Mouse (Mus musculus) spleen, postnatal 14 days (tissue): ENCODE results near the gene Fam3a.
"Not testable (repeated sequence)": the region's sequence is repeated elsewhere in the genome, so short reads cannot be mapped to it uniquely, and the experiment has no call there.

ENCODE experiments used
- DNase-seq, 2 experiments: peaks; one replicate each; pipeline ENCODE4 v3.0.0; 2021 to 2022; ENCODE audit warnings: low spot score in 2 of 2

The Fam3a gene

GRCm38 (mm10) chrX:74392535-74393443, at the start of gene Fam3a, which contains the start of gene Ikbkg:
Gene Fam3a (minus strand): TSS chrX:74393272.
Gene Ikbkg (plus strand): TSS chrX:74393290.
- DNase-seq: peak; percentile 67 to 71

GRCm38 (mm10) chrX:74429290-74429821, 36.3 kb upstream of the Fam3a start:
- DNase-seq: peak; percentile 34 to 55

DNA sequence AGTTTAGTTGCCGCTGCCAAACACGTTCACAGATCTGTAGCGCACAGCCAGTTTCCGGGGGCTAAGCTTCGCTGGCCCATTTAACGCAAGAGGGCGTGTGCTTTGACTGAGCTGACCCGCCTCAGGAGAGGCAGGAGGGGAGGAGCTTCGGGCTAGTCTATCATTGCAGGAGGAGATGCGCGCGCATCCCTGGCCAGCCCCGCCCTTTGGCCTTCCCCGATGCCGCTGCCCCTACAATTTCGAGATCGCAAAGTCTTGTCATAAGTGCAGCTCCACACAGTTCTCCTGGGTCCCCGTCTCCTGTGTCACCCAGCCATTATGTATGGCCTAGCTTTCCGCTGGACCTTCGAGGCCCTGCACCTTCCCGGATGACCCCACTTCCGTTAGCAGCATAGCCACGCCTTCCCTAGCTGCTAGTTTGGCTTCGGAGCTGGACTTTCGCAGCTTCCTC, 35.8 kb upstream of the Fam3a start, which contains the start of gene G6pdx:
Gene G6pdx, minus strand, starts transcription at position 369 of the 451 bp plus-strand sequence.
- peak; percentile 78 to 84 for DNase-seq

GRCm38 (mm10) chrX:74428146-74428825, 35.2 kb upstream of the Fam3a start:
- peak in 1 of 2 experiments; percentile 4 for DNase-seq

DNA sequence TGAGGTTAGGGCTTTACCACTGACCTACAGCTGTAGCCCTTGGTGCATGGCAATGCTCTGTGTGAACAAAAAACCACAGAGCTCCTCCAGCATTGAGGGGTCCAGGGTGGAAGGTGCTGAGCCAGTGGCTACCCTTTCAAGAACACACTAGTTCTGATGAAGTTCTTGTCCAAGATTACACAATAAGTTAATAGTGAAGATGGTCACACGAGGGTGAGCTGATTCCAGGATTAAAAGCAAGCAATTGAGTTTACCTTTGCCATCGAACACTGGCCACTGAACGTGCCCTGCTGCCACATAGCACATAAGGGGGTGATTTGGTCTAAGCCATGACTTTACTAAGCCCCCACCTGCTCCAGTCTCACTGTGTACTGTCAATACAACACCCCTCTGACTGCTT, 34.0 kb upstream of the Fam3a start:
- DNase-seq: no peak

GRCm38 (mm10) chrX:74426256-74426655, 33.2 kb upstream of the Fam3a start:
- no peak for DNase-seq

DNA sequence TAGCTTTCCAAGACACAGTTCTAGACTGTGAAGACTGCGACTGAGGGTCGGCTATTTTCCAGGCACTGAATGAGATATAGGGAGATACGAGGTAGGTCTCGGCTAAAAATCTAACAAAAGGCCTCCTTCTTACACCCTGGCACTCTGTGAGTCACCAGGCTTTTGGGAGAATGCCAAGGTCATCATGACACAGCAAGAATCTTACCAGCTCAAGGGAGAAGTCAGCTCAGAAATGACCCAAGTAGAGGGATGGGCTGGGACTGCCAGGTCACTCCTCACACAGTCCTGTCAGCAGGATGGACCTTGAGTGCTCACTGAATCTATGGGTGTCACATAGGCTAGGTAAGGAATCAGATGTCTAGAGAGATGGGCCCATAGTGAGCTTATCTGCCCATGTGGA, 32.1 kb upstream of the Fam3a start:
- DNase-seq: peak; percentile 32 to 59

DNA sequence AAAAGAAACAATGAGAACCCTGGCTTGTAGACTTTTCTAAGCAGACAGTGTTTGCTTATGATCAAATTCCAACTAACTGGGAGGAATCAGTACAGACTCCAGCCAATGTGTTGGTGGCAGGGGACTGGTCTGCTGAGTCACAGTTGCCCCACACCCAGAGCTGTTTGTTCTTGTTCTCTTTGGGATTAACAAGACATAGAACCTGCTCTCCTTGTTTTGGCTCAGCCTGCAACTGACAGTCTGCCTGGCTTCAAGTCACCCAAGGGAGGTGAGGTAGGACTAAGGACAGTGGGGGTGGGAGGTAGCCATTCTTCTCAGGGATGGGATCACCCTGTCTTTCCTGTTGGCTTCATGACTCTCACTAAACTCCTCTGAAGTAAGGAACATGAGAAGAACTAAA, 31.4 kb upstream of the Fam3a start:
- no peak for DNase-seq

DNA sequence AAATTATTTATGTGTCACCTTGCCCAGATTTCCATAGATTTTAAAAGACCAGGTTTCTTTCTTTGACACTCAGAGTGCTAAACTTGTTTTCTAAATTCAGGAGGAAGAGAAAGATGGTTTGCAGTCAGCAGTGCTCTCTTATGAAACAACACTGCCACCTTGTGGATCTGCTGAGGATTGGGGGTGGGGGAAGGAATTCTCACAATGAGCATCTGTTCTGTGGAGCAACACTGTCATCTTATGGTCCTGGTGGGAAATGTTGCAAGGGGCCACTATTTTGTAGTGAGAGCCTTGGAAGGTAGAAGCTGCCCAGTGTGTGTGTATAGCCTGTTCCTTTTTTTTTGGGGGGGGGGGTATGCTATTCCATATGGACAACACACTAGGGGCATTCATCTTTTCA, 20.3 kb upstream of the Fam3a start:
- DNase-seq: peak; percentile 20 to 53

DNA sequence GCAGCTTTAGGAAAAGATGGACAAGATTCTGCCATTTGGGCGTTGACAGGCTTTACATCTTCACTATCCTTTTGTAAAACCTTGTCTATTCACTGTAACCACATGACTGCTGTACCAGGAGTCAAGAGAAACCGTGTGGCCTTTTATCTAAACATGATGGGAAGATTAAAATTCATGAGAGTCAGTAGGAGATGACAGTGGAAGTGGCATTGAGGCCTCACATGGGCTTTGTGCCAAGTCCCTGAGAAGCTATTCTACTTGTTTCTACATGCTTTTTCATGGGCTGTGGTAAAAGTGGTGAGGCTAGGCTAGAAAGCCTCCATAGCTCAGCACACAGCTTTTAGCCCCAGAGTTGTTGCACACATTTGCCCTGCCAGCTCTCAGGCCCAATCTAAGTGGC, 15.3 kb upstream of the Fam3a start:
- no peak for DNase-seq

DNA sequence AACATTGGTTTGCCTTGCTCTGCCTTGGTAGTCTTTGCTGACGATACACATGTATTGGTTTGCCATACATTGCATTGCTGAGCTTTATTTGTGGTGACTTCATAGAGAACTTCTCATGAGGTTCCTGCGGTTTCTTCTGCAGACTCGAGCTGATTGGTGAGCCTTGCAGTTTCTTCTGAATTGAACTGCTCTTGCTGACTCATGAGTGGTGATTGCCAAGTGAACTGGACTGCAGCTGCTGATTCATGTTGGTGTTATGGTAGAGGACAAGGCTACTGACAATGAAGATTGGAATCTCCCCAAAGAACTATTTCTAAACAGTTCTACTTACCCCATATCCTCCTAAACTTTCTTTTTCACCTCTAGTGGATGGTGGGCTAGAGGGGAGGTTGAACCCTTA, 7.1 kb upstream of the Fam3a start:
- no peak for DNase-seq

GRCm38 (mm10) chrX:74388153-74388552, 4.9 kb downstream of the Fam3a start:
- DNase-seq: no peak

GRCm38 (mm10) chrX:74384451-74384850, 8.6 kb downstream of the Fam3a start:
- no peak for DNase-seq

DNA sequence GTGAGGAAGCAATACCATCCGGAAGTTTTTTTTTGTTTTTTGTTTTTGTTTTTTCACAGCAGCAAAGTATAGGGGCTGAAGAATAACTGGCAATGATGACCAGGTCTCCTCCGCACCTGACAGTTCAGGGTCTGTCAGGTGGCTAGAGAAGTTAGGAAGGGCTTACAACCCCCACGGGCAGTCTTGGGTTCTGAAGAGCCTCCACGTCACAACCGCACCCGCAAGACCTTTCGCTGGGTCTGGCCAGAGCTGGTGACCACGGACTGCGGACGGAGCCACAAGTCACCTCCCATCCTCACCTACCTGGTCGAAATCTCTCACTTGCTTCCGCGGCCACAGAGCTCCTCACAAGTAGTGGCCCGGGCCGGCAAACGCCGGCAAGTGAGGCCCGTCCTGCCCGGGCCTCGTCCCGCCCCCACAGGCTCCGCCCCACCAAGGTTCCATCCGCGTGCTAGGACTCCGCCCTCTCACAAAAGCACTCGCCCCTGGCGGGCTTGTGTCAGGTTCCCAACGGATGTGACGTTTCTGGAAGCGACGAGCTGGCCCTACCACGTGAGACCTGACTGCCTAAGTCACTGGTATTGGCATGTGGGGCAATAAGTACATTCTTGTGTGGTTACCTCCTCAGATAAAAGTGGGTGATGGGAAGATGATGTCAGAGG, 20.1 kb downstream of the Fam3a start, which contains the start of the genes Ubl4a and Slc10a3:
Gene Ubl4a, minus strand, starts transcription at position 331 of the 662 bp plus-strand sequence.
Gene Slc10a3, minus strand, starts transcription at position 462 of the 662 bp plus-strand sequence.
- DNase-seq: peak; percentile 70 to 82

DNA sequence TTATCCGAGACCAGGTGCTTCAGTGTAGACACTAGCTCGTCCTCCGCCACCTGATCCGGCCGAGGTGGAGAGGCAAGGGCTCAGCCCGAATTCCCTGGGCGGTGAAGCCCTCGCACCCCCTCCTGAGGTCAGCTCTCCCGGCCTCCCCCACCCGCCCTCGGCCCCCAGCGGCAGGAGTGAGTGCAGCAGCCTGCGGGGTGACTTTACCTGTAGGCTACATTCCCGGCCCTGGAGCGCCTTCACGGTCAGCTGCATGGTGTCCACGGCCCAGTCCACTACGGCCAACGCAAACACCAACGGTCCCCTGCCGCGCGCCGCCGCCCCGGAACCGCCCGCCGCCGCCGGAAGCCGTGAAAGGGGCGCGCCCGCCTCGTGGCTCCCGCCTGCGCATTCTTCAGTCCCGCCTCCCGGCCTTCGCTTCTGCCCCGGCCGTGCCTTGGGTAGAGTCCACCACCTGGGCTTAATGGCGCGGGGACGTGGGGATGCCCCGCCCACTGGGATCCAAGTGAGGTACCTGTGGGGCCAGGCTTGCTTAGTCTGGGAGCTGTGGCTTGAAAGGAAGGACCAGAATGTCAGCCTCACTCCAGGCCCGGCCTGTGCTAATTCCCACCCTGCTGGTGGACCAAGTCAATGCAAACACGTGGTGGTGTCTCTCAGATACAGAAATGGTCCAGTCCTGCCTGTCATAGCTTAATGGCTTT, 24.7 kb downstream of the Fam3a start:
- peak; percentile 43 to 59 for DNase-seq

DNA sequence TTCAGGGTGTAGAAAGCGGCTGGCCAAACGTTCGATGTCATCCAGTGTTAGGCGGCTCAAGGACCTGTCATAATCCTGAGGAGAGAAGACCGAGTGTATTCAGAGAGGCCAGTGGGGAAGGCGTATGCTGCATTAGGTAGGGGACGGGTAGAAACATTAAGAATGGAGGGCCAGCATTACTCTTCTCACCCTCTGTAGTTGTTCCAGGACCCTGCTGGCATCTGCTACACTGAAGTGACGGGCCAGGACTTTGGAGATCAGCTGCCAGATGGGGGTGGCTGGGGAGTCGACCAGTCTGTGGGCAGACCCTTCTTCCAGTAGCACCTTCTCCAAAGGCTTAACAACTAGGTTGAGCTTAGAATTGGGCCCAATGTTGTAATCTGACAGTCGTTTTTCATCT, 25.6 kb downstream of the Fam3a start:
- no peak for DNase-seq

DNA sequence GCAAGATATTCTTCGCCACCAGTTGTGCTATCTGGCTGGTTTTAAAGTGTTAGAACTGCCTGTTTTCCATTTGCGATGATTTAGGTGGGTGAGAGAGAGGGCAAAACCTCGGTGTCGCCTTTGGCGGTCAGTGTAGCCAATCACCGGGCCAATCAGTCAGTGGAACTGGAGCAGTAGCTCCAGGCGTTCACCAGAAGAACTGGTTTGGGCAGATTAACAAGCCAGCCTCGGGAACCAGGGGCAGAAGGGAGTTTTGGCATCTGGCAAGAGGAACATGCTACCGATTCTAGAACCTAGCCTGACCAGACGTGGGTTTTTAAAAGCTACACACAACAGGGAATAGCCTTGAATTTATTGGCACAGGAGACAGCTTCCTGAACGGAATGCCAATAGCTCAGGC, 33.9 kb downstream of the Fam3a start:
- DNase-seq: no peak

DNA sequence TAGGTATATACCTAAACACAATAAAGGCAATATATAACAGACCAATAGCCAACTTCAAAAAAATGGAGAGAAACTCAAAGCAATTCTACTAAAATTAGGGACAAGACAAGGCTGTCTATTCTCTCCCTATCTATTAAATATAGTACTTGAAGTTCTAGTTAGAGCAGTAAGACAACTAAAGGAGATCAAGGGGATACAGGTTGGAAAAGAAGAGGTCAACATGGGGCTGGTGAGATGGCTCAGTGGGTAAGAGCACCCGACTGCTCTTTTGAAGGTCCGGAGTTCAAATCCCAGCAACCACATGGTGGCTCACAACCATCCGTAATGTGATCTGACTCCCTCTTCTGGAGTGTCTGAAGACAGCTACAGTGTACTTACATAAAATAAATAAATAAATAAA, 36.0 kb downstream of the Fam3a start:
- DNase-seq: not testable (repeated sequence)

- DNase-seq: peak; percentile 58 to 72
Observed at GRCm38 (mm10) chrX:74353467-74353770, 39.7 kb downstream of the Fam3a start, which contains the start of gene Lage3. Gene Lage3 (minus strand): TSS chrX:74353618.

DNA sequence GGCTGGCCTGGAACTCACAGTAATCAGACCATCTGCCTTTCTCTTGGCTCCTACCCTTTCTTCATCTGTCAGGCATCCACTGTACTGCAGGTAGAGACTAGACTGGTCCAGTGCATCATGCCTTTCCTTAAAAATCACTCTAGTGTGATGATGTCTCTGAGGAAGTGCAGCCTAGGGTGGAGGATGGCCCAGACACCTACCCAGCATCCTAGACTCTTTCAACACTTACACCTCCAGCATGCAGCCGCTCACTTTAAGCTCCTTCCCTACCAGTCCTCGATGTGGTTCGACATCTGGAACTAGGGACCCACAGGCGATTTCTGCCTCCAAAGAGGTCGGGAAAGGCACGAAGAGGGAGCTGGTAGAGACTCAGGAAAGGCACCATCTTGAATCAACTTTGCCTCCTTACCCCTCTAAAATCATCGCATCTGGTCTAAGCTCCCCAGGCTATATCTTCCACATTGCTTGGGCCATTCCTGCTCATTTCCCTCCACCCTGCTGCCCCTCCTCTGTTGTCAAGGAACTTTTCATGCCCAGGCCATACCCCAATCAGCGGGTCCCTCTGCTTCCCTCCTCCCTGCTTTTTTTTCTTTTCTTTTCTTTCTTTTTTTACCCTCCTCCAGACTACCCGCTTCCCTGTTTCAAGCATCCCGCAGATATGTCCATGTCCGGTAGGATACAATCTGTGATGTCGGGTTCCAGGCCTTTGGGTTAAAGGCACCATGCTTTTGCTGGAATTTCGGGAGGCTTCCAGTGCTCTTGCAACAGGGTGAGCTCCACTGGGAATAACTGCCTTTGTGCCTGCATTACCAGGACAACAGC, 40.2 kb downstream of the Fam3a start:
- no peak for DNase-seq
